Mouse (Mus musculus) lung, embryonic 16.5 days (tissue): Measurements from ENCODE around the gene Kif23. TPM values are rescaled to one million over a fixed set of nuclear protein-coding genes. Genes with fewer than 3 reads are reported as not detected.

ENCODE experiments used
- ATAC-seq: fragments of 200-750 bp; cut with Nextera tagmentation; 2 replicates; pipeline ENCODE4 v1.8.0; 2017; ENCODE audit warnings: low read depth, mild to moderate bottlenecking, moderate library complexity
- H3K27ac ChIP-seq: fragments of 300-500 bp; sonication (generic); 2 replicates; pipeline ENCODE4 v1.5.1; 2014; ENCODE audit warnings: mild to moderate bottlenecking, control low read depth, low read length
- H3K27me3 ChIP-seq: fragments of 300-500 bp; sonication (generic); 2 replicates; pipeline ENCODE4 v1.6.1; 2014; ENCODE audit warnings: low read depth, low read length, mixed read lengths; ENCODE audit not compliant: control insufficient read depth, insufficient read depth
- H3K36me3 ChIP-seq: fragments of 300-500 bp; sonication (generic); 2 replicates; pipeline ENCODE4 v1.6.1; 2014; ENCODE audit warnings: low read length; ENCODE audit not compliant: control insufficient read depth, insufficient read depth
- H3K4me1 ChIP-seq: fragments of 300-500 bp; sonication (generic); replicated peaks from 2 replicates; pipeline ENCODE4 v1.6.1; 2014; ENCODE audit warnings: low read length, mixed read lengths; ENCODE audit not compliant: control insufficient read depth, insufficient read depth
- H3K4me2 ChIP-seq: fragments of 300-500 bp; sonication (generic); 2 replicates; pipeline ENCODE4 v1.6.1; 2014; ENCODE audit warnings: low read depth, low read length, control low read depth
- H3K4me3 ChIP-seq: fragments of 300-500 bp; sonication (generic); 2 replicates; pipeline ENCODE4 v1.5.1; 2014; ENCODE audit warnings: mild to moderate bottlenecking, low read length, control low read depth
- H3K9ac ChIP-seq: fragments of 300-500 bp; sonication (generic); 2 replicates; pipeline ENCODE4 v1.6.1; 2014; ENCODE audit warnings: low read length, control low read depth
- H3K9me3 ChIP-seq: fragments of 300-500 bp; sonication (generic); 2 replicates; pipeline ENCODE4 v1.6.1; 2016; ENCODE audit warnings: low read length; ENCODE audit not compliant: control insufficient read depth
- WGBS: fragments of 180-500 bp; shearing (Covaris S2); extraction: QIAGEN DNeasy Blood & Tissue Kit; methylation state at CpG from one replicate; pipeline ENCODE4 v1.1.7; 2014; 5-methylcytosine and 5-hydroxymethylcytosine counted together
- polyA plus RNA-seq: library from polyadenylated mRNA; unstranded; fragments of >200 nt; fragmentation: Nextera tagmentation; extraction: Ambion mirVana; gene quantifications from 2 replicates; pipeline ENCODE4 v1.2.1, GENCODE M21; 2015

Gene Kif23
- polyA plus RNA-seq, 1 experiment from 2014 or later = 146 TPM

GRCm38 (mm10) chr9:61901574-61901973, 45.0 kb downstream of the Kif23 start:
- ATAC-seq = no peak
- Histone ChIP-seq H3K4me1 (peaks cover 14% of the 10 kb centered on the region), H3K4me2 (no peak overlapping the region), H3K36me3 (no peaks in the 10 kb centered on the region), H3K4me3 (no peak overlapping the region), H3K9me3 (no peaks in the 10 kb centered on the region), H3K27ac (no peak overlapping the region), H3K27me3 (peaks cover 6% of the 10 kb centered on the region), H3K9ac (no peak overlapping the region)
- WGBS = 83% methylated on average over 4 of the region's 4 CpGs

DNA sequence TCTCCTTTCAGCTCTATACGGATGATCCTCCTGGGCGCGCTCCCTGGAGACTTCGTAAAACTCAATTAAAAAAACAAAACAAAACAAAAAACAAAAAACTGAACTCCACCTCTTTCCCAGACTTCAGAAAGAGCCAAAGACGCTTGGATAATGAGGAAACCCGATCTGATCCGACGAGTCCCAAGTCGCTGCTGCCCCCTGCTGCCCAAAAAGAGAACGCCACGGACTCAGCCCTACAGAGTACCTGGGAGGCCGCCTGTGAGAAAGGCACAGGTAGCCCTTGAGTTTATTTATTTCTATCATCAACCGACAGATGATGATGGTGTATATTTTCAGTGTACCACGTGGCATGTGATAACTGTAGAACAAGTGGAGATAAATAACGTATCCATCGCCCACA, 46.8 kb downstream of the Kif23 start:
- H3K27ac ChIP-seq = no peak overlapping the region
- peak overlapping the region; percentile 4; the same call in 1 of the 2 replicates for H3K4me3 ChIP-seq
- WGBS = 4% methylated on average over 16 of the region's 16 CpGs
- H3K9ac ChIP-seq = peak overlapping the region; percentile 36; the same call in 1 of the 2 replicates
- no peaks in the 10 kb centered on the region for H3K36me3 ChIP-seq
- peak overlapping the region; percentile 42 for H3K4me2 ChIP-seq
- no peaks in the 10 kb centered on the region for H3K9me3 ChIP-seq
- H3K27me3 ChIP-seq = peaks cover 6% of the 10 kb centered on the region
- peak; percentile 40; the same call in 1 of the 2 replicates for ATAC-seq
- H3K4me1 ChIP-seq = peaks cover 12% of the 10 kb centered on the region

DNA sequence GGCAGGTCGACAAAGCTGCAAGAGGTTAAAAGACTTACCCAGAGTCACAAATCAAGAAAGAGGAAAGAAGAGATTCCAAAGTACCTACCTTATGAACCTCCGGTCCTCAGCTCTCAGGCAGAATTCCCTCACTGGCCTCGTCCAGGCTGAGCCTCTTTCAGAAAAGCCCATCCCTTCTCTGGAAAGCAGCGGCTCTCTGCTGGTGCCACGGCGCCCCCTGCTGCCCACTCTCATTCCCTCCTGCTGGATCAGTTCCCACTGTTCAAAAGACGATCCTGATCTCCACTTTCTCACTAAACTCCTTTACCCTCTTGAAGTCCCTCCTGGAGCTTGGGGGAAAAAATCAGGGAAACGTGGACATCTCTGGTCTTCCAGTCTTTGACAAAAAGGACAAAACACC, 48.2 kb downstream of the Kif23 start:
- no peak overlapping the region for H3K9ac ChIP-seq
- peaks cover 6% of the 10 kb centered on the region; the same call in 1 of the 2 replicates for H3K4me1 ChIP-seq
- H3K4me3 ChIP-seq = no peak overlapping the region
- H3K4me2 ChIP-seq = no peak overlapping the region
- WGBS = 3% methylated on average over 7 of the region's 8 CpGs
- no peaks in the 10 kb centered on the region for H3K9me3 ChIP-seq
- H3K27me3 ChIP-seq = peaks cover 6% of the 10 kb centered on the region
- H3K36me3 ChIP-seq = no peaks in the 10 kb centered on the region
- H3K27ac ChIP-seq = no peak overlapping the region
- peak; percentile 34; the same call in 1 of the 2 replicates for ATAC-seq

DNA sequence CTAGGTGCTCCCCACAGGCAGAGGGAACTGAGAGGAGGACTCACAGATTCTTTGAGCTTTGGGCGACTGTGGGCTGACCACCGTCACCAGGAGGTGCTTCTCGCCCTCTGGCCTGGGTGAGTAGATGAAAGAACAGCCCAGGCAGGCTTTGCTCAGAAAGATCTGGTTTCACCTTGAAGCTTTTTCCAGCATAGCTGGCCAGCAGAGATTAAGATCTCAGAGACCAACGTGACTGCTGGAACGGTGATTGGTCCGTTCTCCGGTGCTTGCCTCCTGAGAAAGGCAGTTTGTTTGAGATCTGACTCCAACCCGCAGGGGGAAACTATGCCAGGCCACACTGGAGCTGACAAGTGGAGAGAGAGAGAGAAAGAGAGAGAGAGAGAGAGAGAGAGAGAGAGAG, 51.6 kb downstream of the Kif23 start:
- WGBS = 40% methylated on average over 8 of the region's 8 CpGs
- Histone ChIP-seq H3K27ac (peak overlapping the region; percentile 51; the same call in 1 of the 2 replicates), H3K27me3 (peaks cover 2% of the 10 kb centered on the region), H3K4me2 (no peak overlapping the region), H3K4me1 (peaks cover 6% of the 10 kb centered on the region; the same call in 1 of the 2 replicates), H3K36me3 (no peaks in the 10 kb centered on the region), H3K4me3 (no peak overlapping the region), H3K9ac (no peak overlapping the region), H3K9me3 (no peaks in the 10 kb centered on the region)
- ATAC-seq = peak; percentile 49

DNA sequence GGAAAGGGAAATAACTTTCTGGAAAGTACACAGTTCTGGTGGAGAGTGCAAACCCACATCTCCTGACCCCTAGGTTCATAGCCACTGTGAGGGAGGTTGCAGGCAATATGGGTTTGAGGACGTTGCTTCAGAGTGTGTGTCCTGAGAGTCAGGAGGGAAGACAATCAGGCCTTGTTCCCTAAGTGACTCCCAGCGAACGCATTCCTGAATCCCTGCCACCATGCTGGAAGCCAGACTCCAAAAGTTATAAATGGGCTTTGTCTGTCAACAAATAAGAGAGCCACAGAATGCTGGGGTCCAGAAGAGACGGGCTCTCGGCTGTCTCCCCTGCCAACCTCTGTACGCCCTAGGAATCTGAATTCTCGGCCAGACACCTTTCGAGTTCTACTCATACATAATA, 56.7 kb downstream of the Kif23 start:
- no peak for ATAC-seq
- no peak overlapping the region for H3K27ac ChIP-seq

DNA sequence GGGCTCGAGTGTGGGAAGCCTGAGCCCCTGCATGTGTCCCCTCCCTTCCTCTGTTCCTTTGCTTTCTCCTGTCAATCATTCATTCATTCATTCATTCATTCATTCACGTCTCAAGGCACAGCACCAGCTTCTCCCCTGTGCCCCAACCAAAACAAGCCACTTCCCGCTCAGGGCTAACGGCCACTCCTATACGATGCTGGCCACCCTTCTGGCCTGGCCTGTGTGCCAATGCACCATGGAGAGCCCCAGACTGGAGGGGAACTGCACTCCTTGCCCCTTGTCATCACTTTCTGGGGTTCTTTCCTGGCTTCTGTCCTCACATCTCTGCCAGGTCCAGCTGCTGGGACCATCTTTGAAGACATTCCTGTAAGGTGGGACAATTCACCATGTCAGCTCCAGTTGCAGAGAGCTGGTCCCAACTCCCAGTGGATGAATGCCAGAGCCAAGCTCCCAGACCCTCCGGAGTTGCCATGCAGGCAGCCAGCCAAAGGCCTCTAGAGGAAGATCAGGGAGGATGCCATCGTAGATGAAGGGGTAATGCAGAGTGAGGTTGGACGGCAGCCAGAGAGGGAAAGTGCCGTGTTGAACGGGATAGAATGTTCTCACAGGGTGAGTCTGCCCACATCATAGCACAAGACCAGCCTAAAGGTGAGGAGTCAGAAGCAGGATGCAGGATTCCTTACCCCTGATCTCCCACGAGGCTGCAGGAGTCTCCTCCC, 58.8 kb downstream of the Kif23 start:
- no peak overlapping the region for H3K4me3 ChIP-seq
- peaks cover 7% of the 10 kb centered on the region for H3K4me1 ChIP-seq
- 47% methylated on average over 11 of the region's 11 CpGs for WGBS
- H3K27ac ChIP-seq = no peak overlapping the region
- H3K9ac ChIP-seq = no peak overlapping the region
- H3K9me3 ChIP-seq = no peaks in the 10 kb centered on the region
- ATAC-seq = peak; percentile 49; the same call in 1 of the 2 replicates
- H3K27me3 ChIP-seq = no peaks in the 10 kb centered on the region
- no peaks in the 10 kb centered on the region for H3K36me3 ChIP-seq
- H3K4me2 ChIP-seq = no peak overlapping the region

More for the DNA sequence above, 56.7 kb downstream of the Kif23 start:
- WGBS = 49% methylated on average over 8 of the region's 8 CpGs
- H3K27me3 ChIP-seq = no peaks in the 10 kb centered on the region
- peaks cover 12% of the 10 kb centered on the region for H3K4me1 ChIP-seq
- no peaks in the 10 kb centered on the region for H3K9me3 ChIP-seq
- H3K4me2 ChIP-seq = no peak overlapping the region
- H3K9ac ChIP-seq = no peak overlapping the region
- no peak overlapping the region for H3K4me3 ChIP-seq
- H3K36me3 ChIP-seq = no peaks in the 10 kb centered on the region

GRCm38 (mm10) chr9:61885964-61886363, 60.6 kb downstream of the Kif23 start:
- H3K9me3 ChIP-seq = no peaks in the 10 kb centered on the region
- H3K4me1 ChIP-seq = peaks cover 7% of the 10 kb centered on the region
- no peaks in the 10 kb centered on the region for H3K27me3 ChIP-seq
- no peak overlapping the region for H3K9ac ChIP-seq
- WGBS = 77% methylated on average over 7 of the region's 7 CpGs
- ATAC-seq = no peak
- H3K4me3 ChIP-seq = no peak overlapping the region
- H3K36me3 ChIP-seq = no peaks in the 10 kb centered on the region
- no peak overlapping the region for H3K27ac ChIP-seq
- no peak overlapping the region for H3K4me2 ChIP-seq

DNA sequence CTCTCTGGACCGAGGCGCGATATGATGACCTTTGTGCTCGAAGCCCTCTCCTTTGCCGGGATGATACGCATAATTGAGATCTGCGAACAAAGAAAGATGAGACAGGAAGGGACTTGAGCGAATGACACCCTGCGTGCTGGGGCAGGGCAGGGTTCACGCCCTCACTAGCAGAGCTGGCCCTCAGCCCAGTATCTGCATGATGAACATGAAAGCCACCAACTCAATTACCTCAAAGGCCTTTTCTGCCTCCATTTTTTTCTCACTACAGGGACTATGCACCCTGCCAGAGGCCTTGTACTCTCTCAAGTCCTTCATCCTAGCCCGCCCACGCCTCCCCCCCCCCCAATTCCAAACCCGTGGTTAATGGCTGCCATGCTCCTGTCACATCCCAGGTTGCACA, 61.6 kb downstream of the Kif23 start:
- peaks cover 7% of the 10 kb centered on the region for H3K4me1 ChIP-seq
- no peak overlapping the region for H3K27ac ChIP-seq
- H3K36me3 ChIP-seq = no peaks in the 10 kb centered on the region
- ATAC-seq = no peak
- no peak overlapping the region for H3K9ac ChIP-seq
- H3K4me2 ChIP-seq = no peak overlapping the region
- no peaks in the 10 kb centered on the region for H3K9me3 ChIP-seq
- no peak overlapping the region for H3K4me3 ChIP-seq
- 67% methylated on average over 13 of the region's 13 CpGs for WGBS
- H3K27me3 ChIP-seq = no peaks in the 10 kb centered on the region

DNA sequence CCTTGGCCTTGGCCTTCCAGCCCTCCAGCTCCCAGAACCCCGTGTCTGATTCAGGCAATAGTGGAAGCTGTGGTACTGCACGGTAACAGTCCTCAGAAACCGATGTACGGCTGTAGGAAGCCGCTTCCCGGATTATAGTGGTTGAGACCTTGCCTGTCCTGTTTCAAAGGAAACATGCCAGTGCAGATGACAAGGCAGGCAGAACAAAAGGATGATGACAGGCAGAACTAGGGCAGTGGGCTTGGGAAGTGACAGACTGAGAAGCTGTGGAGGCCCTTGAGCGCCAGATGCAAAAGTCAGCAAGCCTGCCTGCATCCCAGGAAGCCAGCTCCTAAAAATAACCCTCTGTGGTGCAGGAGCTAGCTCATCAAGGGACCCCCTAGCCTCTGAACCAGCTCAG, 62.2 kb downstream of the Kif23 start:
- Histone ChIP-seq H3K4me1 (peaks cover 2% of the 10 kb centered on the region; the same call in 1 of the 2 replicates), H3K27me3 (no peaks in the 10 kb centered on the region), H3K4me2 (no peak overlapping the region), H3K9ac (no peak overlapping the region), H3K36me3 (no peaks in the 10 kb centered on the region), H3K27ac (no peak overlapping the region), H3K4me3 (no peak overlapping the region), H3K9me3 (no peaks in the 10 kb centered on the region)
- ATAC-seq = no peak
- 82% methylated on average over 7 of the region's 7 CpGs for WGBS
